Mouse (Mus musculus) brain, embryonic 14.5 days (tissue): Measurements from ENCODE around the gene Thra.

Experiments used
- CTCF ChIP-seq: fragments of 200-500 bp; IDR thresholded peaks from 2 replicates; pipeline ENCODE4 v1.5.1; 2012; ENCODE audit warnings: inconsistent platforms, mild to moderate bottlenecking, moderate library complexity, borderline replicate concordance; ENCODE audit not compliant: insufficient read depth, insufficient read length; ENCODE audit errors: extremely low read depth
- POLR2A ChIP-seq: fragments of 200-500 bp; IDR thresholded peaks from 2 replicates; pipeline ENCODE4 v1.6.1; 2012; ENCODE audit warnings: mild to moderate bottlenecking, inconsistent platforms, borderline replicate concordance; ENCODE audit not compliant: poor library complexity, insufficient read depth, insufficient read length, severe bottlenecking; ENCODE audit errors: extremely low read depth

- TF ChIP-seq CTCF: no peak
- TF ChIP-seq POLR2A: no peak
These were observed 35.1 kb downstream of the Thra start for GRCm38 (mm10) chr11:98775348-98776051.
